Mouse (Mus musculus): Measurements from ENCODE around the gene Tbc1d10b. TPM values are rescaled to one million over a fixed set of nuclear protein-coding genes. Genes with fewer than 3 reads are reported as not detected.

Tbc1d10b gene
- polyA plus RNA-seq, 1 experiment, result 26.8 TPM

DNA sequence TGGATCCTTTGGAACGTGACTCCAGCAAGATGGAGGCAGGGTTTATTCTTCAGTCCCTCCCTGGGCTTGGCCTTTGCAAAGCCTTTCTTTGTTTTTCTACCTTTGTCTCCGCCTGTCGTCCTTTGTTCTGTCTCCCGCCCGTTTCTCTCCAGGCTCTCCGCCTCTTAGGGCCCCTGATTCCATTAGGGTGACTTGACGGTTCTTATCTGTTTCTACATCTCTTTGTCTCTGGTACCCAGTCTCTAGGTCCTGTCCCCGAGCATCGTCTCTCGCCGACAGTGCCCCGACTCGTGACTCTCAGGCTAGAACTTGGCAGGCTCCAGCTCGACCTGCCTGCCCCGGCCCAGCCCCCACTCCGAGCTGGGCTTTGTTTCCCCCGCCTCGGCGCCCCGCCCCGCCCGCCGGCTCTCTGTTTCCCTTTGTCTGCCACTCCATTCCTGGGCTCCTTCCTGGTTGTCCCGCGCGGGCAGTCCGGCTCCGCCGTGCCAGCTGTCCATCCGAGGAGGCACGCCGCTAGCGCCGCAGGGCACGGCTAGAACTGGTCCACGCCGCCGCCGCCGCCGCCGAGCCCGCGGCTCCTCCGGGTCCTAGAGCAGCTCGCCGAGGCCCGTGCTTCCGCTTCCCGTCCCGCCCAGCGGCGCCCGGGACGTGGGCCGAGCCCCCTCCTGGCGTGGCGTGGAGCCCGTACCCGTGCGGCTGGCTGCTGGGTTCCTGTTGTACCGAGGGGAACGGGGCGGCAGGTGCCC, 24.5 kb upstream of the Tbc1d10b start, which contains the start of the genes Zfp553 and Sept1:
Zfp553 (plus strand) TSS at position 440 of the 746 bp plus-strand sequence.
Sept1 (minus strand) TSS at position 509 of the 746 bp plus-strand sequence.
- H3K27ac ChIP-seq (ENCODE audit: insufficient read depth, low read depth, low read length), result peak within 1 kb of the TSS; percentile 62
- H3K4me1 ChIP-seq (ENCODE audit: control insufficient read depth, insufficient read depth, low read length), result peaks cover 9% of the 10 kb centered on the region
- DNase-seq, result peak; percentile 92
- under 1% methylated on average over 64 of the region's 64 CpGs for WGBS
- no peak for TF ChIP-seq CTCF (conservative IDR thresholded peaks at IDR 0.05; ENCODE audit: insufficient read depth, insufficient read length, low read depth, low read length)
- peak; percentile 43 for TF ChIP-seq POLR2A (IDR thresholded peaks at IDR 0.05; ENCODE audit: low read depth, low read length)
- H3K36me3 ChIP-seq (ENCODE audit: control insufficient read depth, insufficient read depth, low read length), result peaks cover 5% of the 10 kb centered on the region
- H3K4me3 ChIP-seq (ENCODE audit: insufficient read depth, low read depth, low read length), result peak within 1 kb of the TSS; percentile 96
- no peaks in the 10 kb centered on the region for H3K27me3 ChIP-seq (replicated peaks; ENCODE audit: control insufficient read depth, insufficient read depth, low read length)

DNA sequence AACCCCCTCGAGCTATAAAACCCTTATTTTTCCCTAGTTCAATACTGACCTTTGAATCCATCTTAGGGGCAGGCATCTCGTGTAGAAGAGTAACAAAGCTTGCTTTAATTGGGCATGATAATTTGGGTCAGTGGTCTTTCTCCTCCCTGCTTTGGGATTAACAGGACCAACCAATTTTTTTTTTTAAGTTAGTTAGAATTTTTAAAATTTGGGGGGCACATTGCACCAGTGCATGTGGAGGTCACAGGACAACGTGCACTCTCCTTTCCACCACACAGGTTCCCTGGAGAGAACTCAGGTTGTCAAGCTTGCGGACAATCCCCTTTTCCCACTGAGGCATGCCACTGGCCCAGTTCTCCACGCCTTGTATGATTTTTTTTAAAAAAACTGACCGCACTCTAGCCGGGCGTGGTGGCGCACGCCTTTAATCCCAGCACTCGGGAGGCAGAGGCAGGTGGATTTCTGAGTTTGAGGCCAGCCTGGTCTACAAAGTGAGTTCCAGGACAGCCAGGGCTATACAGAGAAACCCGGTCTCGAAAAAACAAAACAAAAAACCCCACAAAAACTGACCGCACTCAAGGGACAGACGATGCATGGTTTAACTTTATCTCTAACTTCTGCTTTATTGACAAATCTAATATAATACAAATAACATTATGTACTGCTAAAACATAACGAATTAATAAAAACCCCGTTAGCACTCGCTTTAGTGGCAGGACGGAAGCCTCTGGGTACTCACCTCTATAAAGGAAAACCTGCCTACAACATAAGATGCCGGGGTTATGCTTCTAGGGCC, 23.8 kb upstream of the Tbc1d10b start:
- peaks cover 9% of the 10 kb centered on the region for H3K4me1 ChIP-seq (ENCODE audit: control insufficient read depth, insufficient read depth, low read length)
- no peak for TF ChIP-seq POLR2A (IDR thresholded peaks at IDR 0.05; ENCODE audit: low read depth, low read length)
- no peak for TF ChIP-seq CTCF (conservative IDR thresholded peaks at IDR 0.05; ENCODE audit: insufficient read depth, insufficient read length, low read depth, low read length)
- peak overlapping the region; percentile 96 for H3K4me3 ChIP-seq (ENCODE audit: insufficient read depth, low read depth, low read length)
- no peaks in the 10 kb centered on the region for H3K27me3 ChIP-seq (replicated peaks; ENCODE audit: control insufficient read depth, insufficient read depth, low read length)
- WGBS, result 5% methylated on average over 20 of the region's 20 CpGs
- DNase-seq, result peak; percentile 28
- H3K36me3 ChIP-seq (ENCODE audit: control insufficient read depth, insufficient read depth, low read length), result peaks cover 5% of the 10 kb centered on the region
- peak overlapping the region; percentile 59 for H3K27ac ChIP-seq (ENCODE audit: insufficient read depth, low read depth, low read length)

DNA sequence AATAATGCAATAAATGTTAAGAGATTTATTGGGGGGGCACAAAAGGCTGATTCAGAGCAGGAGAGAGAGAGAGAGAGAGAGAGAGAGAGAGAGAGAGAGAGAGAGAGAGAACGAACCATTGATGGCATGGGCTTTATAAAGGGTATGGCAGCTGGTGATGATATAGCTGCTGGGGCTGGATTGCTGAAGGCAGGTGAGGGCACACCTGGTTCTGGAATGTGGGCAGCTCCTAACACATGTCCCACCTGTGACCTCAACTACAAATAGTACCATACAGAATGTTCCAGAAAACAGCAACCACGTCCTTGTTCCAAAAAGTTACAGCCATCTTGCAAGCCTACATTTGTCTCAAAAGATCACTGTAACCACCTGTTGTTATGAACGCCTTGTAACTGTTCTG, 23.1 kb upstream of the Tbc1d10b start:
- WGBS, result 56% methylated on average over 3 of the region's 3 CpGs
- no peak for TF ChIP-seq POLR2A (IDR thresholded peaks at IDR 0.05; ENCODE audit: low read depth, low read length)
- TF ChIP-seq CTCF (conservative IDR thresholded peaks at IDR 0.05; ENCODE audit: insufficient read depth, insufficient read length, low read depth, low read length), result no peak
- Histone ChIP-seq H3K27me3 (replicated peaks; ENCODE audit: control insufficient read depth, insufficient read depth, low read length) (no peaks in the 10 kb centered on the region), H3K36me3 (ENCODE audit: control insufficient read depth, insufficient read depth, low read length) (peaks cover 5% of the 10 kb centered on the region), H3K27ac (ENCODE audit: insufficient read depth, low read depth, low read length) (no peak overlapping the region; the same call in 1 of the 2 replicates), H3K4me1 (ENCODE audit: control insufficient read depth, insufficient read depth, low read length) (peaks cover 9% of the 10 kb centered on the region), H3K4me3 (ENCODE audit: insufficient read depth, low read depth, low read length) (no peak overlapping the region)
- DNase-seq, result no peak

DNA sequence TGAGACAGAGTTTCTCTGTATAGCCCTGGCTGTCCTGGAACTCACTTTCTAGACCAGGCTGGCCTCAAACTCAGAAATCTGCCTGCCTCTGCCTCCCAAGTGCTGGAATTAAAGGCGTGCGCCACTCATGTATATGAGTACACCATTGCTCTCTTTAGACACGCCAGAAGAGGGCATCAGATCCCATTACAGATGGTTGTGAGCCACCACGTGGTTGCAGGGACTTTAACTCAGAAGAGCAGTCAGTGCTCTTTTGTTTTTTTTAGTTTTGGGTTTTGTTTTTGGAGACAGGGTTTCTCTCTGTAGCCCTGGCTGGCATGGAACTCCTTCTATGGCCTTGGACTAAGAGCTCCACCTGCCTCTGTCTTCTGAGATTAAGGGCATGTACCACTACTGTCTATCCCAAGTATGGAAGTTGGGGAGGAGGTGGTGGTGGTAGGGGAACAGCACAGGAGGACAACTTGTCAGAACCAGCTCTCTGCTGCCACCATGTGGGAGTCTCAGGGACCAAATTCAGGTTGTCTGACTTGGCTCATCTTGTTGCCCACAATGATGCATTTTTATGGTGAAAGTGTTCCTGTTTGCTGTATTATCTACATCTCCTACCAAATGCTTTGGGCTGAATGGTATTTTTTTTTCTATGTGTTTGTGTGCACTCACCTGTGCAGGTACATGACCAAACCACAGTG, 20.5 kb upstream of the Tbc1d10b start:
- TF ChIP-seq POLR2A (IDR thresholded peaks at IDR 0.05; ENCODE audit: low read depth, low read length) (no peak), CTCF (conservative IDR thresholded peaks at IDR 0.05; ENCODE audit: insufficient read depth, insufficient read length, low read depth, low read length) (peak; percentile 95)
- DNase-seq, result peak; percentile 83
- no peak overlapping the region for H3K4me3 ChIP-seq (ENCODE audit: insufficient read depth, low read depth, low read length)
- H3K27ac ChIP-seq (ENCODE audit: insufficient read depth, low read depth, low read length), result no peak overlapping the region
- H3K36me3 ChIP-seq (ENCODE audit: control insufficient read depth, insufficient read depth, low read length), result no peaks in the 10 kb centered on the region
- no peaks in the 10 kb centered on the region for H3K27me3 ChIP-seq (replicated peaks; ENCODE audit: control insufficient read depth, insufficient read depth, low read length)
- 51% methylated on average over 4 of the region's 4 CpGs for WGBS
- peaks cover 9% of the 10 kb centered on the region for H3K4me1 ChIP-seq (ENCODE audit: control insufficient read depth, insufficient read depth, low read length)

DNA sequence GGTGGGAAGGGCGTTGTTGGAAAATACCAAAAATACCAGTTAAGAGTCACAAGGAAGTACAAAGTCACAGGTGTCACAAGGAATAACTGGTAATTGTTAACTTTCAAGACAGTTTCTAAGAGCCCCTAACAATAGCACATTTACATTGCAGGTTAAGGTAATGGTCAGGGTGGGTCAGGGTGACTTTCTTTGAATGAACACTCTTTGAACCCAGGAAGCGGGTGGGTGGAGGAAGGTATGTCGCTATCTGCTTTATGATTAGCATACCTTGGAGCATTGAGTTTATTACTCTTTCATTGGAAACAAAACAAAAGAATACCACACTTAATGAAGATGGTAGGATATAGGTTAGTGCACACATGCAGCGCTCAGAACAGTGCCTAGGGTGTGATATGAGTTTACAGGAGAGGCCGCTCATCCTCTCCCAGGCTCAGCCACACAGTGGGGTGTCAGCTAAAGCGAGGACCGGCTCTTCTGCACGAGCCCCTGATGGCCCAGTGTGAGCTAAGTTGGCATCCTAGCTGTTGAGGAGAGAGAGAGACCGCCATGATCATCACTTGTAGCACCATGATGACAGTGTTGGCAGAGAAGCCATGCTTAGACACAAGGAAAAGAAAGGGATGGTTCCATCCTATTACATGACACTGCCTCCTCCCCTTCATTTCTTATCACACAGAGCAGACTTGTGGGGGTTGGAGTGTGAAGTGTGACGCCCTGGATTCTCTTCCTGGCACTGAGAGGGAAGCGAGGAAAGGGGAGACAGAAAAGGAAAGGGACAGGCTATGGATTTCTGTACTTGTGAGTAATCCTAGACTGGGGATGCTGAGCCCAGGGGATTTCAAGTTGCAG, 17.1 kb upstream of the Tbc1d10b start:
- DNase-seq, result no peak
- Histone ChIP-seq H3K27ac (ENCODE audit: insufficient read depth, low read depth, low read length) (no peak overlapping the region), H3K4me3 (ENCODE audit: insufficient read depth, low read depth, low read length) (no peak overlapping the region), H3K36me3 (ENCODE audit: control insufficient read depth, insufficient read depth, low read length) (no peaks in the 10 kb centered on the region), H3K4me1 (ENCODE audit: control insufficient read depth, insufficient read depth, low read length) (no peaks in the 10 kb centered on the region), H3K27me3 (replicated peaks; ENCODE audit: control insufficient read depth, insufficient read depth, low read length) (no peaks in the 10 kb centered on the region)
- 87% methylated on average over 11 of the region's 11 CpGs for WGBS
- TF ChIP-seq POLR2A (IDR thresholded peaks at IDR 0.05; ENCODE audit: low read depth, low read length) (no peak), CTCF (conservative IDR thresholded peaks at IDR 0.05; ENCODE audit: insufficient read depth, insufficient read length, low read depth, low read length) (no peak)

DNA sequence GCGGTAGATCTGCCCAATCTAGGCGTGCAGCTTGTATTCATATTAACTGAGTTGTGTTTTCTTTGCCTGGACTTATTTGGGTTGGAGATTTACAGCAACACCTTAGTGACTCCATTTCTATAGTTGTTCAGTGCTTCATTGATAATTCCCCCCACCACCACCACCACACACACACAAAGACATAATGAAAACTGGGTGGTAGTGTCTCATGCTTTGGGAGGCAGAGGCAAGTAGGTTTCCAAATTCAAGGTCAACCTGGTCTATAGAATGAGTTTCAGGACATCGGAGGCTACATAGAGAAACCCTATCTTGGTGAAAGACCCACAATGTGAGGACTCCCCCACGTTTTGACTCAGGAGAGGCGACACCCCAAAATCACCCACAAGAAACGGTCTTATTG, 16.3 kb upstream of the Tbc1d10b start:
- WGBS, result 86% methylated on average over 6 of the region's 6 CpGs
- no peaks in the 10 kb centered on the region for H3K36me3 ChIP-seq (ENCODE audit: control insufficient read depth, insufficient read depth, low read length)
- no peak overlapping the region for H3K4me3 ChIP-seq (ENCODE audit: insufficient read depth, low read depth, low read length)
- TF ChIP-seq POLR2A (IDR thresholded peaks at IDR 0.05; ENCODE audit: low read depth, low read length) (no peak), CTCF (conservative IDR thresholded peaks at IDR 0.05; ENCODE audit: insufficient read depth, insufficient read length, low read depth, low read length) (no peak)
- H3K4me1 ChIP-seq (ENCODE audit: control insufficient read depth, insufficient read depth, low read length), result no peaks in the 10 kb centered on the region
- no peaks in the 10 kb centered on the region for H3K27me3 ChIP-seq (replicated peaks; ENCODE audit: control insufficient read depth, insufficient read depth, low read length)
- no peak for DNase-seq
- no peak overlapping the region for H3K27ac ChIP-seq (ENCODE audit: insufficient read depth, low read depth, low read length)
